ENCODE assay signal across 22 mouse cellular contexts in the genomic region with DNA sequence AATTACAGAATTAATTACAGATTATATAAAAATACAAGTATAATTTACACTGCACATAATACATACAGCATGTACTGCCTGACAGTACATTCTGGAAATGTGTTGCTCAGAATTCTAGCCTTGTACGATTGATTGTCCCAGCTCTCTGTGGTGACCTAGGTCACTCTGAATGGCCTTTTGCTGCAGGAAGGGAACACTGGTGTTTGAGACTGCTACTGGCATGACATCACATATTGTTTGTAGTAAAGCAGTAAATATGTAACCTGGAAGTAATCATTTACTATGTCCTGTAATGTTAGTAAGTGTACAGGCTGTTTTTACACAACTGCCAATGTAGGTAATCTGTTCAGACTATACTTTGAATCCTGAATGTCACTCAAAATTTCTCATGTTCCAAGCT.
A peak's percentile ranks its signal among the peaks of the same experiment; 100 is the strongest.
DNase-seq lines count a peak whose midpoint lies in the region; ATAC-seq and TF ChIP-seq lines count a peak whose summit lies in the region.
"Had no signal": no experiment of that assay in that cellular context is flagged by ENCODE, and none has a peak within 500 bp of the region (broad histone marks: within the 10 kb centered on the region; RNA-seq: fewer than 3 reads in every experiment).

No protein-coding gene starts in this region.

- ATAC-seq in liver, embryonic 13.5 days (ENCODE audit: low read depth) = 0 out of 2 replicates have a peak, but pooled peaks have one; percentile 23
- ATAC-seq in liver, embryonic 12.5 days = no peak
- ATAC-seq in liver, embryonic 16.5 days (ENCODE audit: low read depth) = peak; percentile 78
- peak; percentile 99 for ATAC-seq in liver, postnatal 0 days
- ATAC-seq: forebrain, embryonic 14.5 days; forebrain, embryonic 16.5 days had no signal

- WGBS in liver, embryonic 13.5 days (ENCODE audit: insufficient replicate concordance) = 57% methylated on average over 1 of the region's 1 CpGs
- WGBS in liver, embryonic 12.5 days (ENCODE audit: insufficient replicate concordance) = 61% methylated on average over 1 of the region's 1 CpGs
- WGBS in liver, embryonic 16.5 days (ENCODE audit: insufficient replicate concordance) = 59% methylated on average over 1 of the region's 1 CpGs
- WGBS in liver, postnatal 0 days (ENCODE audit: insufficient replicate concordance) = 68% methylated on average over 1 of the region's 1 CpGs

- no peaks in the 10 kb centered on the region for H3K4me1 ChIP-seq in liver, embryonic 13.5 days (replicated peaks)
- no peaks in the 10 kb centered on the region for H3K4me1 ChIP-seq in liver, embryonic 12.5 days
- no peaks in the 10 kb centered on the region for H3K4me1 ChIP-seq in liver, embryonic 16.5 days (ENCODE audit: control insufficient read depth, low read depth, low read length)
- H3K4me1 ChIP-seq in liver, postnatal 0 days (ENCODE audit: insufficient read depth) = no peaks in the 10 kb centered on the region
- H3K4me1 ChIP-seq: embryonic facial prominence, embryonic 13.5 days; embryonic facial prominence, embryonic 15.5 days; forebrain, embryonic 10.5 days; forebrain, embryonic 12.5 days had no signal

- no peaks in the 10 kb centered on the region for H3K36me3 ChIP-seq in liver, embryonic 13.5 days
- H3K36me3 ChIP-seq in liver, embryonic 12.5 days = no peaks in the 10 kb centered on the region
- no peaks in the 10 kb centered on the region for H3K36me3 ChIP-seq in liver, embryonic 16.5 days (ENCODE audit: control insufficient read depth, insufficient read depth)
- H3K36me3 ChIP-seq in liver, postnatal 0 days (replicated peaks; ENCODE audit: insufficient read depth, low read length) = no peaks in the 10 kb centered on the region
- H3K36me3 ChIP-seq: embryonic facial prominence, embryonic 13.5 days; embryonic facial prominence, embryonic 15.5 days; forebrain, embryonic 10.5 days; forebrain, embryonic 12.5 days had no signal

- no peaks in the 10 kb centered on the region for H3K27me3 ChIP-seq in liver, embryonic 13.5 days
- H3K27me3 ChIP-seq in liver, embryonic 12.5 days (replicated peaks) = no peaks in the 10 kb centered on the region
- H3K27me3 ChIP-seq in liver, embryonic 16.5 days (ENCODE audit: control insufficient read depth, insufficient read depth, low read depth, low read length) = no peaks in the 10 kb centered on the region
- no peaks in the 10 kb centered on the region for H3K27me3 ChIP-seq in liver, postnatal 0 days (ENCODE audit: insufficient read depth, low read length)
- H3K27me3 ChIP-seq: embryonic facial prominence, embryonic 13.5 days; embryonic facial prominence, embryonic 15.5 days; forebrain, embryonic 12.5 days had no signal

- no peak overlapping the region for H3K4me2 ChIP-seq in liver, embryonic 13.5 days
- H3K4me2 ChIP-seq in liver, embryonic 12.5 days = no peak overlapping the region
- H3K4me2 ChIP-seq in liver, embryonic 16.5 days (ENCODE audit: low read depth, low read length) = no peak overlapping the region
- no peak overlapping the region for H3K4me2 ChIP-seq in liver, postnatal 0 days (ENCODE audit: low read depth, low read length)
- H3K4me2 ChIP-seq: embryonic facial prominence, embryonic 13.5 days; embryonic facial prominence, embryonic 15.5 days; forebrain, embryonic 12.5 days had no signal

- TF ChIP-seq EP300 in liver, postnatal 0 days (IDR thresholded peaks at IDR 0.05; ENCODE audit: low read depth) = no peak

- DNase-seq in liver, embryonic 13.5 days = no peak
- no peak for DNase-seq in liver, postnatal 0 days
- no peak for DNase-seq in thymus, postnatal 14 days
- DNase-seq: adrenal gland, adult 2 months; adrenal gland, postnatal 10 days; adrenal gland, postnatal 25 days; cerebellum, adult 11 months; cerebellum, adult 18-20 months; cerebellum, adult 8-10 months; cerebellum, adult 9-11 months; cerebellum, postnatal 14 days; cerebellum, postnatal 36 days; embryo, embryonic 11 days had no signal

- H3K9me3 ChIP-seq in liver, embryonic 13.5 days (replicated peaks) = no peaks in the 10 kb centered on the region
- H3K9me3 ChIP-seq in liver, embryonic 12.5 days (replicated peaks) = no peaks in the 10 kb centered on the region
- no peaks in the 10 kb centered on the region for H3K9me3 ChIP-seq in liver, embryonic 16.5 days (replicated peaks; ENCODE audit: control insufficient read depth, low read length)
- no peaks in the 10 kb centered on the region for H3K9me3 ChIP-seq in liver, postnatal 0 days (ENCODE audit: low read length)
- H3K9me3 ChIP-seq: embryonic facial prominence, embryonic 13.5 days; embryonic facial prominence, embryonic 15.5 days; forebrain, embryonic 10.5 days; forebrain, embryonic 12.5 days had no signal

- H3K4me3 ChIP-seq in liver, embryonic 13.5 days (replicated peaks) = no peak overlapping the region
- H3K4me3 ChIP-seq in liver, embryonic 12.5 days = no peak overlapping the region
- no peak overlapping the region for H3K4me3 ChIP-seq in liver, embryonic 16.5 days (ENCODE audit: low read depth, low read length)
- no peak overlapping the region for H3K4me3 ChIP-seq in liver, postnatal 0 days (ENCODE audit: low read depth, low read length)
- H3K4me3 ChIP-seq: embryonic facial prominence, embryonic 13.5 days; embryonic facial prominence, embryonic 15.5 days; erythroblast, embryonic 14.5 days; forebrain, embryonic 10.5 days; forebrain, embryonic 12.5 days had no signal

- no peak overlapping the region for H3K9ac ChIP-seq in liver, embryonic 13.5 days
- H3K9ac ChIP-seq in liver, embryonic 12.5 days = no peak overlapping the region
- H3K9ac ChIP-seq in liver, embryonic 16.5 days (ENCODE audit: low read depth, low read length) = no peak overlapping the region
- no peak overlapping the region for H3K9ac ChIP-seq in liver, postnatal 0 days (replicated peaks)
- H3K9ac ChIP-seq: embryonic facial prominence, embryonic 13.5 days; embryonic facial prominence, embryonic 15.5 days; forebrain, embryonic 12.5 days had no signal

- no peak overlapping the region for H3K27ac ChIP-seq in liver, embryonic 13.5 days
- no peak overlapping the region for H3K27ac ChIP-seq in liver, embryonic 12.5 days
- H3K27ac ChIP-seq in liver, embryonic 16.5 days (ENCODE audit: low read length) = no peak overlapping the region
- peak overlapping the region; percentile 60; the same call in 1 of the 2 replicates for H3K27ac ChIP-seq in liver, postnatal 0 days (ENCODE audit: low read depth)
- H3K27ac ChIP-seq: embryonic facial prominence, embryonic 13.5 days; embryonic facial prominence, embryonic 15.5 days; forebrain, embryonic 10.5 days; forebrain, embryonic 12.5 days had no signal

- no peak for TF ChIP-seq CTCF in liver, postnatal 0 days (IDR thresholded peaks at IDR 0.05; ENCODE audit: low read depth)
